Mouse (Mus musculus) hindbrain, embryonic 14.5 days (tissue): ENCODE data around the gene Chmp6. TPM values are rescaled to one million over a fixed set of nuclear protein-coding genes. Genes with fewer than 3 reads are reported as not detected.

Experiments used
- polyA plus RNA-seq: library from polyadenylated mRNA; unstranded; fragments of >200 nt; fragmentation: Nextera tagmentation; extraction: Ambion mirVana; gene quantifications from 2 replicates; pipeline ENCODE4 v1.2.1, GENCODE M21; 2014

Chmp6 gene
- polyA plus RNA-seq, 1 experiment from 2014 or later = 95.5 TPM

Other genes starting within 250 kb of the Chmp6 start
- gene Baiap2, start 29.3 kb downstream of the Chmp6 start, polyA plus RNA-seq = 13.7 and 14.4 TPM in 2 replicates
- gene Aatk, start 133.7 kb downstream of the Chmp6 start, polyA plus RNA-seq = 45.3 and 49.1 TPM in 2 replicates
- gene Cep131, start 173.4 kb downstream of the Chmp6 start, polyA plus RNA-seq = 27.8 and 28.1 TPM in 2 replicates
- 17.7 and 20.1 TPM in 2 replicates for gene Tepsin, start 185.3 kb downstream of the Chmp6 start, polyA plus RNA-seq
- gene Ndufaf8, start 185.5 kb downstream of the Chmp6 start, polyA plus RNA-seq = 47.5 and 62.8 TPM in 2 replicates
- 92.9 and 93.8 TPM in 2 replicates for gene Slc38a10, start 237.9 kb downstream of the Chmp6 start, polyA plus RNA-seq